Mouse (Mus musculus) neural tube, embryonic 12.5 days (tissue): Measurements from ENCODE around the gene Slc25a42. TPM values are rescaled to one million over a fixed set of nuclear protein-coding genes. Genes with fewer than 3 reads are reported as not detected.
"Not testable (repeated sequence)": the region's sequence is repeated elsewhere in the genome, so short reads cannot be mapped to it uniquely, and the experiment has no call there.

Source experiments
- ATAC-seq: fragments of 200-750 bp; cut with Nextera tagmentation; 2 replicates; pipeline ENCODE4 v1.8.0; 2017; ENCODE audit warnings: low read depth, mild to moderate bottlenecking, moderate TSS enrichment, moderate library complexity; ENCODE audit not compliant: low FRiP score
- H3K27ac ChIP-seq: fragments of 300-500 bp; sonication (generic); 2 replicates; pipeline ENCODE4 v1.5.1; 2016
- H3K27me3 ChIP-seq: fragments of 300-500 bp; sonication (generic); replicated peaks from 2 replicates; pipeline ENCODE4 v1.6.1; 2016; ENCODE audit warnings: mild to moderate bottlenecking
- H3K36me3 ChIP-seq: fragments of 300-500 bp; sonication (generic); 2 replicates; pipeline ENCODE4 v1.6.1; 2016; ENCODE audit warnings: mild to moderate bottlenecking
- H3K4me1 ChIP-seq: fragments of 300-500 bp; sonication (generic); 2 replicates; pipeline ENCODE4 v1.6.1; 2016
- H3K4me2 ChIP-seq: fragments of 300-500 bp; sonication (generic); replicated peaks from 2 replicates; pipeline ENCODE4 v1.6.1; 2016; ENCODE audit warnings: mild to moderate bottlenecking
- H3K4me3 ChIP-seq: fragments of 300-500 bp; sonication (generic); 2 replicates; pipeline ENCODE4 v1.5.1; 2016
- H3K9ac ChIP-seq: fragments of 300-500 bp; sonication (generic); 2 replicates; pipeline ENCODE4 v1.6.1; 2016; ENCODE audit warnings: mild to moderate bottlenecking
- H3K9me3 ChIP-seq: fragments of 300-500 bp; sonication (generic); 2 replicates; pipeline ENCODE4 v1.6.1; 2016; ENCODE audit warnings: mild to moderate bottlenecking
- WGBS: fragments of 180-500 bp; shearing (Covaris S2); methylation state at CpG from one replicate; pipeline ENCODE4 v1.1.7; 2016; 5-methylcytosine and 5-hydroxymethylcytosine counted together
- polyA plus RNA-seq: library from polyadenylated mRNA; unstranded; fragments of >200 nt; fragmentation: Nextera tagmentation; extraction: Ambion mirVana; gene quantifications from 2 replicates; pipeline ENCODE4 v1.2.1, GENCODE M21; 2016

Gene Slc25a42
- polyA plus RNA-seq, 1 experiment from 2014 or later = 4.1 TPM

GRCm38 (mm10) chr8:70230837-70231236, 18.7 kb upstream of the Slc25a42 start:
- ATAC-seq = no peak
- Histone ChIP-seq H3K9me3 (no peaks in the 10 kb centered on the region), H3K4me1 (peaks cover 28% of the 10 kb centered on the region), H3K9ac (no peak overlapping the region), H3K27me3 (no peaks in the 10 kb centered on the region), H3K36me3 (peaks cover 25% of the 10 kb centered on the region), H3K4me2 (no peak overlapping the region), H3K27ac (no peak overlapping the region), H3K4me3 (no peak overlapping the region)
- 92% methylated on average over 9 of the region's 9 CpGs for WGBS

GRCm38 (mm10) chr8:70227997-70228396, 15.9 kb upstream of the Slc25a42 start:
- Histone ChIP-seq H3K9ac (no peak overlapping the region; the same call in 1 of the 2 replicates), H3K4me2 (no peak overlapping the region), H3K9me3 (no peaks in the 10 kb centered on the region), H3K27ac (no peak overlapping the region), H3K4me1 (peaks cover 14% of the 10 kb centered on the region), H3K27me3 (no peaks in the 10 kb centered on the region), H3K4me3 (no peak overlapping the region), H3K36me3 (peaks cover 46% of the 10 kb centered on the region)
- ATAC-seq = peak; percentile 17; the same call in 1 of the 2 replicates
- WGBS = 29% methylated on average over 4 of the region's 4 CpGs

DNA sequence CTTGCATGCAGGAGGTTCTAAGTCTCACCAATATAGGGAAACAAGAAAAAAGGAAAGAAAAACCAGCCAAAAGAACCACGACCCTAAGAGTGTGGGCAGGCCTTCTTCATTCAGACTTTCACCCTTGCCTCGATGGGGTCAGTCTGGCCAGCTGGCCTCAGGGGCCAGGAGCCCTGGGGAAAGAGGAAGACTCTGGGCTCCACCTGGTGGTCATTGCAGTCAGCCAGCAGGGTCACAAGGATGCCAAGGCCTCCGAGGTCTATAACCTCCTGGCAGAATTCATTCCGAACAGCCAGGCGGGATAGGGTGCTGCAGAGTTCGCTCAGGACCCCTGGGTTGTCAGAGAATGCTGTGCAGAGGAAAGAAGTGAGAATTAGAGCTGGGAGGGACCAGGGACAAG, 11.2 kb upstream of the Slc25a42 start:
- Histone ChIP-seq H3K4me2 (no peak overlapping the region), H3K27me3 (no peaks in the 10 kb centered on the region), H3K4me3 (no peak overlapping the region), H3K36me3 (peaks cover 43% of the 10 kb centered on the region), H3K27ac (no peak overlapping the region), H3K4me1 (peaks cover 8% of the 10 kb centered on the region; the same call in 1 of the 2 replicates), H3K9ac (no peak overlapping the region), H3K9me3 (no peaks in the 10 kb centered on the region)
- 49% methylated on average over 6 of the region's 6 CpGs for WGBS
- ATAC-seq = no peak

GRCm38 (mm10) chr8:70222041-70222440, 9.9 kb upstream of the Slc25a42 start:
- no peak overlapping the region for H3K9ac ChIP-seq
- H3K36me3 ChIP-seq = peaks cover 43% of the 10 kb centered on the region
- no peak for ATAC-seq
- 93% methylated on average over 12 of the region's 12 CpGs for WGBS
- no peaks in the 10 kb centered on the region for H3K4me1 ChIP-seq
- no peak overlapping the region for H3K4me3 ChIP-seq
- H3K4me2 ChIP-seq = no peak overlapping the region
- no peak overlapping the region for H3K27ac ChIP-seq
- H3K27me3 ChIP-seq = no peaks in the 10 kb centered on the region
- H3K9me3 ChIP-seq = no peaks in the 10 kb centered on the region

- Histone ChIP-seq H3K9me3 (no peaks in the 10 kb centered on the region), H3K27ac (no peak overlapping the region), H3K4me3 (no peak overlapping the region), H3K9ac (no peak overlapping the region), H3K27me3 (no peaks in the 10 kb centered on the region), H3K4me2 (no peak overlapping the region), H3K4me1 (no peaks in the 10 kb centered on the region), H3K36me3 (peaks cover 43% of the 10 kb centered on the region)
- WGBS = 89% methylated on average over 3 of the region's 3 CpGs
- no peak for ATAC-seq
These were observed 8.8 kb upstream of the Slc25a42 start for GRCm38 (mm10) chr8:70220911-70221310.

DNA sequence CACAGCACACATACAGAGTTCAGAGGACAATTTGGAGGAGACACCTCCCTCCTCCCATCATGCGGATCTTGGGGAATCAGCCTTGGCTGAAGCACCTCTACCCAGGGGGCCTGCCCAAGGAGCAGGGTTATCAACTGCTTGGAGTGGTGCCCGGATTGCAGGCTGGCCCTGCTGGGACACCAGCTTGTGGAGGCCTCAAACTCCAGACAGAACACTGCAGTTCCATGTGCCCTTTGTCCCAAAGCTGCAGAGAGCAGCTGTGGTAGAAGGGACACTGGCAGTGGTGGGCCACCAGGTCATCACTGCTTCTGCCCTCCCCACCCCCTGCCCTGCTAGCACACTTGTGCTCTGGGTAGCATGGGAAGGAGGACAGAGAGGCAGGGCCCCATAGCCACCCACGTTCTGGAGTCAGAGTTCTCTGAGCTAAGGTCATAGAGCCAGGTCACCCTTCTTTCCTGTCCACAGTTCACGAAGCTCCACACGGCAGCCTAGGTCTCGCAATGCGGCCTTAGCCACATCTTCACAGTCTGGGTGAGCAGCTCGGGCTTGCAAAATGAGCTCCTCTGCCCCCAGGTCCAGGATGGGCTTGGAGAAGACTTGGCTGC, 8.2 kb upstream of the Slc25a42 start:
- ATAC-seq = no peak
- no peak overlapping the region for H3K27ac ChIP-seq
- H3K4me2 ChIP-seq = no peak overlapping the region
- H3K4me3 ChIP-seq = no peak overlapping the region
- WGBS = 80% methylated on average over 8 of the region's 8 CpGs
- no peaks in the 10 kb centered on the region for H3K4me1 ChIP-seq
- 0 out of 2 replicates have a peak, but pooled peaks cover under 1% of the 10 kb centered on the region for H3K27me3 ChIP-seq
- H3K36me3 ChIP-seq = peaks cover 43% of the 10 kb centered on the region
- H3K9ac ChIP-seq = no peak overlapping the region
- H3K9me3 ChIP-seq = no peaks in the 10 kb centered on the region

- ATAC-seq = no peak
- H3K27me3 ChIP-seq = 0 out of 2 replicates have a peak, but pooled peaks cover 3% of the 10 kb centered on the region
- no peak overlapping the region for H3K27ac ChIP-seq
- H3K4me2 ChIP-seq = no peak overlapping the region
- H3K9me3 ChIP-seq = no peaks in the 10 kb centered on the region
- 67% methylated on average over 5 of the region's 5 CpGs for WGBS
- H3K9ac ChIP-seq = no peak overlapping the region
- H3K4me3 ChIP-seq = no peak overlapping the region
- H3K36me3 ChIP-seq = peaks cover 32% of the 10 kb centered on the region
- H3K4me1 ChIP-seq = no peaks in the 10 kb centered on the region
These were observed 7.1 kb upstream of the Slc25a42 start for GRCm38 (mm10) chr8:70219107-70219684.

- Histone ChIP-seq H3K9ac (no peak overlapping the region), H3K9me3 (no peaks in the 10 kb centered on the region)
These were observed 5.3 kb upstream of the Slc25a42 start for GRCm38 (mm10) chr8:70217441-70217840.

DNA sequence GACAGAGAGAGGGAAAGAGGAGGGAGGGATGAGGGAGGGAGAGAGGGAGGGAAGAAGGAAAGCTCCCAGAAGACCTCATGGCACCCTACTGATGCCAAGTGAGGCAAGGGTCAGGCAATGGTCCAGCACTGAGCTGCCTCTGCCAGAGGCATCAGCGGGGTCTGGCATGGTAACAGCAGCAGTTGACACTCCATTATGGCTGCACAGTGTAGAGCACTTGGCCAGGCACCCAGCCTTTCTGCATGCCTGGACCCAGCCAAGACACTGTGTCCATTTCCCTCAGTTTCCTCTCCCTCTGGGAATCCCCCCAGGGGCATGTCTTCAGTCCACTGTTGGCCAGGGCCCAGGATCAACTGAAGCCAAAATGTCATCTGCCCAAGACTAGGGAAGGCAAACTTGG, 4.5 kb upstream of the Slc25a42 start:
- no peak for ATAC-seq
- H3K27me3 ChIP-seq = 0 out of 2 replicates have a peak, but pooled peaks cover 3% of the 10 kb centered on the region
- H3K27ac ChIP-seq = no peak overlapping the region
- 85% methylated on average over 1 of the region's 1 CpGs for WGBS
- H3K4me3 ChIP-seq = no peak overlapping the region
- no peak overlapping the region for H3K4me2 ChIP-seq
- H3K36me3 ChIP-seq = peaks cover 7% of the 10 kb centered on the region; the same call in 1 of the 2 replicates
- H3K4me1 ChIP-seq = peaks cover 2% of the 10 kb centered on the region
- H3K9ac ChIP-seq = no peak overlapping the region
- no peaks in the 10 kb centered on the region for H3K9me3 ChIP-seq

More at GRCm38 (mm10) chr8:70217441-70217840, 5.3 kb upstream of the Slc25a42 start:
- Histone ChIP-seq H3K27ac (no peak overlapping the region), H3K36me3 (peaks cover 16% of the 10 kb centered on the region), H3K27me3 (0 out of 2 replicates have a peak, but pooled peaks cover 3% of the 10 kb centered on the region), H3K4me3 (no peak overlapping the region), H3K4me2 (no peak overlapping the region), H3K4me1 (no peaks in the 10 kb centered on the region; the same call in 1 of the 2 replicates)
- no peak for ATAC-seq

- H3K4me1 ChIP-seq, H3K27me3 ChIP-seq, H3K27ac ChIP-seq, H3K36me3 ChIP-seq, H3K9me3 ChIP-seq, H3K4me3 ChIP-seq, ATAC-seq, H3K4me2 ChIP-seq, H3K9ac ChIP-seq: not testable (repeated sequence)
- 77% methylated on average over 3 of the region's 3 CpGs for WGBS
These were observed 4.1 kb upstream of the Slc25a42 start for GRCm38 (mm10) chr8:70216161-70216560.

GRCm38 (mm10) chr8:70215092-70215491, 3.0 kb upstream of the Slc25a42 start:
- no peak for ATAC-seq
- Histone ChIP-seq H3K27me3 (peaks cover 13% of the 10 kb centered on the region), H3K4me1 (peaks cover 6% of the 10 kb centered on the region)

DNA sequence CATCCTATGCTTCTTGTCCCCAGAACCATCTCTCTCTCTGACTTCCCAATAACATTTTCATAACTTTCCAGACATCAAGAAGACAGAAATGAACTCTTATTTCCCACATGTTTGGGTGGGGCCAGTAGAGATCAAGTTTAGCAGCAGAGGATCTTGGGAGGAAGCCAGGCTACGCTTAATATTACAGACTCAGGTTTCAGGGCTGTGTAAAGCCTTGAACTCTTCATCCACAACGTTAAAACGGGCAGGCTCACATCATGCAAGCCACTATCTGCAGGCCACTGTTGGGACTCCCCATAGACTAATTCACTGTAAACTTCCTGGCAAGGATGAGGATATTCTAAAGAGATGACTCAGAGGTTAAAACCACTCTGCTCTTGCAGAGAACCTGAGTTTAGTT, 2.3 kb upstream of the Slc25a42 start:
- Histone ChIP-seq H3K9me3 (no peaks in the 10 kb centered on the region), H3K4me3 (no peak overlapping the region), H3K36me3 (no peaks in the 10 kb centered on the region), H3K4me2 (no peak overlapping the region), H3K27me3 (peaks cover 13% of the 10 kb centered on the region), H3K9ac (no peak overlapping the region), H3K4me1 (peaks cover 6% of the 10 kb centered on the region), H3K27ac (no peak overlapping the region)
- no peak for ATAC-seq
- 70% methylated on average over 3 of the region's 3 CpGs for WGBS

More at GRCm38 (mm10) chr8:70215092-70215491, 3.0 kb upstream of the Slc25a42 start:
- H3K36me3 ChIP-seq = no peaks in the 10 kb centered on the region
- no peak overlapping the region for H3K4me2 ChIP-seq
- H3K9me3 ChIP-seq = no peaks in the 10 kb centered on the region
- H3K9ac ChIP-seq = no peak overlapping the region
- WGBS = 73% methylated on average over 5 of the region's 5 CpGs
- no peak overlapping the region for H3K4me3 ChIP-seq
- no peak overlapping the region for H3K27ac ChIP-seq

GRCm38 (mm10) chr8:70211726-70212111, 386 bp downstream of the Slc25a42 start:
- Histone ChIP-seq H3K9me3 (no peaks in the 10 kb centered on the region), H3K27ac (no peak overlapping the region), H3K36me3 (no peaks in the 10 kb centered on the region), H3K4me2 (peak overlapping the region; percentile 90), H3K4me3 (peak overlapping the region; percentile 50), H3K27me3 (peaks cover 13% of the 10 kb centered on the region), H3K9ac (peak overlapping the region; percentile 61), H3K4me1 (peaks cover 6% of the 10 kb centered on the region)
- ATAC-seq = peak; percentile 6; the same call in 1 of the 2 replicates
- 3% methylated on average over 31 of the region's 31 CpGs for WGBS
